Mouse (Mus musculus): Measurements from ENCODE around the gene Gm960.

Gene Gm960

DNA sequence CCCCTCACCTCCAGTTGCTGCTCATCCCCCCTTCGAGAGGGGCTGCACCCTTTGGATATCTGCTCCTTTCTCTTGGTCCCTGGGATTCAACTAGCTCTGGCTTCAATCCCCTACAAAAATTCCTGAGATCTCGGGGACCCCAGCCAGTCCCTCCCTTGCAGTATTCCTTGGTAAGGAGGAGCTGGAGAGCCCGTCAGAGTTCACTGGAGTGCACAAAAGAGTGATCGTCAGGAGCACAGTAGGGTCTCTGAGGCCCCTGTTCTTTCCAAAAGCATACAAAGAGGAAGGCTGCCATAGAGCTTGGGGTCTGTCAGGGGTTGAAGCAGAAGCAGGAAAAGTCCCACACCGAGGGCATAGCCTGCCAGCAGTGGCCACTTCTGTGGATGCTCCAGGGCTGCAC lies 75.7 kb downstream of the Gm960 start:
- DNase-seq: no peak

DNA sequence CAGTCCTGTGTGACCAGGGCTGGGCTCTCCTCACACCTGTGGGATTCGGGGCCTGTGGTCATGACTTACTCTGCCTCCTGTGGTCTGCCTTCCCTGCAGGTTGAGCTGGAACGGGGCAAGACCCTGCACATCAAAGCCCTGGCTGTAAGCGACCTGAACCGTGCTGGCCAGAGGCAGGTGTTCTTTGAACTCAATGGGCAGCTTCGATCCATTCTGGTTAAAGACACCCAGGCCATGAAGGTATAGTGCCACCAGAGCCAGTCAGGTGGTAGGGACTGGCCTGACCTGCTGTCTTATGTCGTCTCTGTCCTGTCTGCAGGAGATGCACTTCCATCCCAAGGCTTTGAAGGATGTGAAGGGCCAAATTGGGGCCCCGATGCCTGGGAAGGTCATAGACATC lies 77.7 kb downstream of the Gm960 start:
- no peak for DNase-seq

DNA sequence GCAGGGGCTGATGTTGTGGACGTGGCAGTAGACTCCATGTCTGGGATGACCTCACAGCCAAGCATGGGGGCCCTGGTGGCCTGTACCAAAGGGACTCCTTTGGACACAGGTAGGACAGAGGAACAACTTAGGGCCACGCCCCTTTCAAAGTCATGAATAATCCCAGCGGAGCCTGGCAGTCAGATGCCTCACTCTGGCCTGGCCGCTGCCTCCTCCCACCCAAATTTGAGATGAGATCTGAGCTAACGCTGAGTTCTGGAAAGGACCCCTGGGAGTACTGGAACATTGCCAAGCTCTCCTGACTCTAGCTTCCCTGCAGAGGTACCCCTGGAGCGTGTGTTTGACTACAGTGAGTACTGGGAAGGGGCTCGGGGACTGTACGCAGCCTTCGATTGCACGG lies 79.0 kb downstream of the Gm960 start:
- DNase-seq: no peak

DNA sequence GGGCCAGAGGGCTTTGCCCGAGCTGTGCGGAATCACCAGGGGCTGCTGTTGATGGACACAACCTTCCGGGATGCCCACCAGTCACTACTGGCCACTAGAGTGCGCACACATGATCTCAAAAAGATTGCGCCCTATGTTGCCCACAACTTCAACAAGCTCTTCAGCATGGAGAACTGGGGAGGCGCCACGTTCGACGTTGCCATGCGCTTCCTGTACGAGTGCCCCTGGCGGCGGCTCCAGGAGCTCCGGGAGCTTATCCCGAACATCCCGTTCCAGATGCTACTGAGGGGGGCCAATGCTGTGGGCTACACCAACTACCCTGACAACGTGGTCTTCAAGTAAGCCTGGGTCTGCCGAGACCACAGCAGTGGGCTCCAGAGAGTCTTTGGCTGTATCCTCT lies 80.3 kb downstream of the Gm960 start:
- DNase-seq: no peak

DNA sequence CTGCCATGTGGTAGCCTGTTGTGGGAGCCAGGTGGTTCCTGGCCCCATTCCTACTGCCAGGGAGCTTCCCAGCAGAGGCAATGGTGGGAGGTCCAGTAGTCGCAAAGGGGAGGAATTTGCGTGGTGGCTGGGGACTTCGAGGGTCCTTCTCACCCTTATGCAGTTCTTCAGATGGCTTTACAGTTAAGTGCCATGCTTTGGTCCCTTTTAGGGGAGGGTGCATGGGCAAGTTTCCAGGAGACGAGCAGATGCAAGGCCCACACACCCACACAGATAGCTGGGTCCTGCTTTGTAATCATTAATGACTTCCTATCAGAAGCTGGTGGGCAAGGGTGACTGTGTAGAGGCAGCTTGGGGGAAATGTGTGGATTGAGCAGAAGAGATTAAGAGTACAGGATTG lies 81.9 kb downstream of the Gm960 start:
- DNase-seq: no peak

DNA sequence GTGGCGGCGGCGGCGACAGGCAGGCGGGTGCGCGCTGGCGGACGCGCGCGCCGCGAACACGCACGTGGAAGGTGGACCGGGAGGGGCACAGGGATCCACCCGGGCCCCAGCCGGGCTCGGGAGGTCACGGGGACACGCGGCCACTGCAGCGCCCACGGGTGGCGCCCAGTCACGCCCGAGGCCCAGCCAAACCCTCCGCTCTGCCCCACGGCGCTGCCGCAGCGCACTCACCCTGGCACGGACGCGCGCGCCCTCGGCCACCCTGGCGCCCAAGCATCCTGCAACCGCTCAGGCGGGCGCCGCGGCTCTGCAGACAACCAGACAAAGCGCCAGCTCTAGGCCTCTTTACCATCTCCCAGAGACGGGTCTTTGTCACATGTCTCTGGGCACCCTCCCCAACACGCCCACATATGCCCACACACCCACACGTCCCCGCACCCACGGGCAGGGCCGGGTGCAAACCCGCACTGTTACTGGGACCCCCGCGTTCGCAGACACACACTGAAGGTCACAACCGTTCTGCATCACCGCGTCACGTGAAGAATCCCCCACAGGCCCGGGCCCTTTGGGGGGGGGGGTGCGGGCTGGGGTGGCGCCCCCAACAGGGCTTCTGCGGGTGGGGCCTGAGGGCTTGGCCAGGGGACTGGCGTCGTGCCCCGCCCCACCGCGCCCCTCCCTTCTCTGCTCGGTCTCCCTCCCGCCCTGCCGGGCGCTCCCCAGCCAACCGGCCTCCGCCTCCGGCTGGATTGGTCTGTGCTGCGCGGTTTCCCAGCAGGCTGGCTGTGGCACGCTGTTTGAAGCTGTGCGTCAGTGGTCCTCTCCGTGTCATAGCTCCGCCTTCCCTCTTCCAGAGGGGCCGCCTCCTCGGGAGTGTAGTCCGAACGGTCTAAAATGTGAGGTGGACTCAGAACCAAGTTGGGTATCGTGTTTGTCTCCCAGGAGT lies 83.0 kb downstream of the Gm960 start, which contains the start of gene Lrfn4:
Gene Lrfn4 (minus strand): TSS at position 517 of the 943 bp plus-strand sequence.
- peak; percentile 74 to 92 for DNase-seq

DNA sequence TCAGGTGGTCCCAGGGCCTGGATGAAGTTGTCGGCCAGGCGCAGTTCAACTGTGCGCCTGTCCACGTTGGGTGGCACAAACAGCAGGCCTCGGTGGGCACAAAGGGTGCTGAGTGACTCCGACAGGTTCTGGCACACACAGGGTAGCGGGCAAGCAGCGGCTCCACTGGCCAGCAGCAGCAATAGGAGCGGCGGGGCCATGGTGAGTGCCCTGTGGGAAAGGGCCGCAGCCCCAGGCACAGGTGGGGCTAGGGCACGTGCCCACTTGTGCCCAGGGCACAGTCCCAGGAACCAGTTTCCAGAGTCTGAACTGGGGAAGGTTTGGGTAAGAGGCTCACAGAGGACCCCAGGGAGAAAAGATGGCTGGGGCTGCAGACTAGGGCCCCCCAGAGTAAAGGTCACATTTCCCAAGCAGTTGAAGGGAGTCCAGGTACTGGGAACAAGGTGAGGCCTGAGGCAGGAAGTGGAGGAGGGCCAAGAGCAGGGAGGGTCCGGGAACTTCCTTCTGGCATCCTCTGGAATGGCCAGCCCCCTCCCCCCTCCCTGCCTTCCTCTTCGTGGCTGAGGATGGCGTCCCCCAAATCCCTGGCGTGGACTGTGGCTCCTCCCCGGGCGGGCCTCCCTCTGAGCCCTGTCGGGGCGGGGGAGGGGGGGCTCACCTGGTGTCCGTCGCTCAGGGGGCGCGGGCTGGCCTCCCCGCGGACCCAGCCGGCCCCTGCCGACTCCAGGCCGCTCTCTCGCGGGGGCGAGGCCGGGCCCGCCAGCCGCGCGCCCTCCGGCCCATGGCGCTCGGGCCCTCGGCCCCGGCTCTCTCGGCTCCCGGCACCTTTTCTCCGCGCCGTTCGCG lies 83.9 kb downstream of the Gm960 start:
- peak in 1 of 2 experiments; percentile 57 for DNase-seq

DNA sequence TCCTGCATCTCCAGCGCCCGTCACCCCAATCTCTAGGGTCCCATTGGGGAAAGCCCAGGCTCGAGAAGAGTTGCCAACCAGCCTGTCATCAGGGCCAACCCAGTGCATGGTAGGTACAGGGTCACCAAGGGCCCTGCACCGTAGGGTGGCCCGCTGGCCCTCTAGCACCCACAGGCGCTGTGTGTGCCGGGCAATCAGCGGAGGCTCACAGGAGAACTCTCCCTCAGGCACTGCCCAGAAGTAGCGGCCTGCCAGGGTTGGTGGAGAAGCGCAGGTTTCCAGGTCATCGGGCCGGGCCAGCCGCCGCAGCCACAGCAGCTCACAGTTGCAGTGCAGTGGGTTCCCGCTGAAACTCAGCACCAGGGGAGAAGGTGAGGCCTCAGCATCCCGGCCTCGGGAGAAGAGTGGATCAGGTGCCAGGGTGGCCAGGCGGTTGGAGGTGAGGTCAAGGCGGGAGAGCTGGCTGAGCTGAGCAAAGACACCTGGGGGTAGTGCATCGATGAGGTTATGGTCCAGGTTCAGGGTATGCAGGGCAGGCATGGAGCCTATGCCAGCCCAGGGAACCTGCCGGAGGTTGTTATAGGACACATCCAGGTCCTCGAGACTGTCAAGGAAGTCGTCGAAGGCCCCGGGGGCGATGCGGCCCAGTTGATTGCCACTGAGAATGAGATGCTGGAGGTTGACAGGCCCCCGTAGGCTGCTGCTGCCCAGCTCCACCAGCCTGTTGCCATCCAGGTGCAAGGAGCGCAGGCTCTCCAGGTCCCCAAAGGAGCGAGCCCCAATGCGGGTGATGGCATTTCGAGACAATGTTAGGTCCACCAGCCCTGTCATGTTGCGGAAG lies 84.8 kb downstream of the Gm960 start:
- DNase-seq: no peak

DNA sequence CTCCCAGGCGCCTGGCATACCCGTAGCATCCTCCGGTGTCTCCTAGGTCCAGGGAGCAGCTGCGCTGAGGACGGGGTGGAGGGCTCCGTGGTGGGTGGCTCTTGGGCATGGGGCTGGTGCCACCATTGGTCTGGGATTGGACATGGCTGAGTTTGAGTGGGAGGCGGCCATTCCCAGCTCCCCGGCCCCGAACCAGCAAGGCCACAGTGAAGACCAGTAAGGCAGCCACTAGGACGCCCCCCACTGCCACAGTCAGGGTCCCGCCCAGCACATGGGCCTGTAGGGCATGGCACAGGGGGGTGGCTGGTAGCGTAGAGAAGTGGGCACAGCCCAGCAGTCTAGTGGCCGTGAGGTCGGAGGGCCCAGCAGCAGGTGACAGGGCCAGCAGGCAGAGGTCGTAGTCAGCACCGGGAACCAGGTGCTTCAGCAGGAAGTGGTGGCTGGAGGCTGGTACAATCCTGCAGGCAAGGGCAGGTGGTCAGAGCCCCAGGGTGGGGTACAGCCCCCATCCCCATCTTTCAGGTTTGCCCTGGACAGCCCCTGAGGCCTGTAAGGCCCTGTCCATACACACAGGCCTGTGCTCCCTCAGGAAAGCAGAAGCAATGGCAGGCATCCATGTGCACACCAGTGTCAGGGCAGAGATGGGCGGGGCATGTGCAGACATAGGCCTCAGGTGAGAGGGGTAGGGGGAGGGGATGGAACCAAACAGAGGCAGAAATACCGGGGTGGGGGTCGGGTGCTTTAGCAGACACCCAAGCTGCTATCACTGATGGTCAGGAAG lies 86.1 kb downstream of the Gm960 start:
- no peak for DNase-seq

DNA sequence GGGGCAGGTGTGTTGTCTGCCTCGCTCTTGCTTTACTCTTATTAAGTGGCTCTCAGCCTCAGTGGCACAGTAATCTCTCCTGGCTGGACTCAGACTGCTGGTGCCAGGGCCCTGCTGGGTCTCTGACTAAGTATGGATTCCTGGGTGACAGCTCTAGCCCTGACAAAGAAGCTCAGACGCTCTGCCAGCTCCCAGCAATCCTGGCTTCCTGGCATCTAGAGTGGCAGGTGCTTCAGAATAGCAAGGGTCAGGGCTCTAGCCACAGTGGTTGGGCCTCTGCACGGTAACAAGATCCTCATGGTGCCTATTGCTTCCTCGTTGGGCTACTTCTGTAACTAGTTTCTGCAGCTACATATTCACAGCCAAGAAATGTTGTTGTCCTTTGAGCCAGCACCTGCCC lies 88.4 kb downstream of the Gm960 start:
- DNase-seq: peak in 1 of 2 experiments; percentile 23

DNA sequence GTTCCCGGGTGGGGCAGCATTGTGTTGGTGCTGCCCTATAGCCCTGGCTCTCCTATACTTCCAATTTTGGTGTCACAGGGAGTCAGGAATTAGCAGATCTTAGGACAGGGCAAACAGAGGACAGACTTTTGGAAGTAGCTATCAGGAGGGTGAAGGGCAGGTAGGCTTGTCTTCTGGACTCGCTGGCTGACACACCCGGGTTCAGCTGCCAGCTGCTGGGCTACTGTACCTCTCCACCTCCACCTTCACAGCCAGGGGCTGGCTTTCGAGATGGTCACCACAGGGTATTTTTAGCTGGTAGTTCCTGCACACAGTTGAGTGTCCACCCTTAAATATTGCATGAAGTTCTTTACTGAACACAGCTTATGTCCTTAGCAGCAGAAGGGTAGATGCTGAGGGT lies 90.0 kb downstream of the Gm960 start:
- no peak for DNase-seq

DNA sequence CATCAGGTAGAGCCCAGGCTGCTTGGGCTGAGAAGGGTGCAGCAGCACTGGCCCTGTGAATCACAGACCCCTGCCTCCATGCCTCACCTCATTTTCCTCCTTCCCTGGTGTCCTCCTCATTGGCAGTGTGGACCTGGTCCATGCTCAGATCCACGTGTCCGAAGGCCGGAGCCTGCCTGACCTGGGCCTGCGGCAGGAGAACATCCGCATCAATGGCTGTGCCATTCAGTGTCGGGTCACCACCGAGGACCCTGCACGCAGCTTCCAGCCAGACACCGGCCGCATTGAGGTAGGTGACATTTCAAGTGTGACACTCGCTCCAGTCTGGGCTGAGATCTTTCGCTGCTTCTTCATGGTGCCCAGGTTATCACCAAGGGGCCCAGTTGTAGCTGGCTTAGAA lies 91.1 kb downstream of the Gm960 start:
- DNase-seq: no peak

DNA sequence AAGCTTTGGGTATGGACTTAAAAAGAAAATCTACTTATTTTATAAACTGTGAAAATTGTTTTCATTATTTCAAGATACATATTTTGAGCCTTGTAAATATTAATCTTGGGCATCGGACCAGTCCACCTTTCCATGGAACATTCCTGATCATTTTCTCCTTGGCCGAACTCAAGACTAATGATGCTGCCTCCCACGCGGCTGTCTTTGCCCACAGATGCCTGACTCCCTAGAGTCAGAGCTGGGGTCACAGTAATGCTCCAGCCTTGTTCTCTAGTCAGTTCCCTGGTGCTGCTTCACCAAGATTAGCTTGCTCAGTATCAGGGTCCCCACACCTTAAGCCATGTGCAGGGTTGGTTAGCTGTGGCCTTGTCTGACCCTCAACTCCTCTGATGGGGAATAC lies 92.8 kb downstream of the Gm960 start:
- no peak for DNase-seq

DNA sequence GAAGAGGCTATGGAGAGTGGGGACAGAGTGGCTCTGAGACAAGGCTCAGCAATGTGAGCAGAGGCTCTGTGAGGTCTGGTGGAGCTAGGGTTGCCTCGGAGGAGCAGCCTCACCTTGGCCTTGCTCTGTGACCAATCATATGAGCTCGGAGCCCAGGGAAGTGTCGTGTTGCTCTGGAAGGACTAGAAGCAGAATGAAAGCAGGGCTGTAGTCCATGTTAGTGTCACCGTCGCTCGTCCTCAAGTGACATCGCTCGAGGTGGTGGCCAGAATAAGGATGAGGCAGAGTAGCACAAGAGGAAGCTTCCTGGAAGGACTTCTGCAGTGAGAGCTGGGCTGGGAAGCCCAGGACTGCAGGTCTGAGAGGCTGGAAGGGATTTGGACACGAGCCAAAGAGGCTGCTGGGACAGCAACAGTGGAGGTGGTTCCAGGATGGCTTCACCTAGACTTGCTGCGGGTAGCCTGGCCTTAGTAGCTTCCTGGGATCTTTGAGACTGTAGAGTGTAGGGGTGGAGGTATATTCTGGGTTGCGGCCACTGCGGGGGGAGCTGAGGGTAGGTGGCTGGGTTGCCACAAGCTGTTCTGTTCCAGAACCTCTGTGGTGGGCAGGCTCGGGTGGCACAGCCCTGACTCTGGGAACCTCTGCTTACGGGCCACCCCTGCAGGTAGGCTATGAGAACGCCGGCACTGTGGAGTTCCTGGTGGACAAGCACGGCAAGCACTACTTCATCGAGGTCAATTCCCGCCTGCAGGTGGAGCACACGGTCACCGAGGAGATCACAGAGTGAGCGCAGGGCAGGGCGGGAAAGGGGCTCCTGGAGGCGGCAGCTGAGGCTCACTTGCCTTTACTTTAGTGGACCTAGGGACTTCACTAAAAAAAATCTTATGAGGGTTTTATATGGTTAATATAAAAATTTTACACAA lies 94.4 kb downstream of the Gm960 start:
- DNase-seq: peak; percentile 76 to 83

DNA sequence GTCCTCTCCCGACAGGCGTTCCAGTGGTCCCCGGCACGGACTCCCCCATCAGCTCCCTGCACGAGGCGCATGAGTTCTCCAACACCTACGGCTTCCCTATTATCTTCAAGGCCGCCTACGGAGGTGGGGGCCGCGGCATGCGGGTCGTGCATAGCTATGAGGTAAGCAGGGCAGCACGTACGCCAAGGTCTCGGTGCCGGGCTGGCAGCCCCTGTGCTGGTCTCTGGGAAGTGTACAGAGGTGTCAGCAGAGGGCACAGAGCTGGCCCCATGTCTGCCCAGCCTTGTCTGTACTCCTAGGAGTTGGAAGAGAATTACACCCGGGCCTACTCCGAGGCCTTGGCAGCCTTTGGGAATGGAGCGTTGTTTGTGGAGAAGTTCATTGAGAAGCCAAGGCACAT lies 96.0 kb downstream of the Gm960 start:
- DNase-seq: peak in 1 of 2 experiments; percentile 33

DNA sequence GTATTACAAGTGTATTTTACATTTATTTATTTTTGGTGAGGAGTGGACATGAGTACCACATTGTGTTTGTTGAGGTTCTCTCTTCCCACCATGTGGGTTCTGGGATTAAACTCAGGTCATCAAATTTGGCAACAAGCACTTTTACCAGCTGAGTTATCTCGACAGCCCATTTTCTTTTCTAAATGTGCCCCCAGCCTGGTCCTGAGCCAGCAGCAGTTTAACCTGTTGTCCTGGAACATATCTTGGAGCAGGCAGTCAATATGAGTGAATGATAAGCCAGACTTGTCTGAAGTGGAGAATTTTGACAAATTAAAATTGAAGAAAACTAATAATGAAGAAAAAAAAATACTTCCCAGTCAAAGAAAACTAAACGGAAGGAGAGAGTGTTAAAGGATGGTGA lies 102.4 kb downstream of the Gm960 start:
- DNase-seq: peak; percentile 49 to 65

DNA sequence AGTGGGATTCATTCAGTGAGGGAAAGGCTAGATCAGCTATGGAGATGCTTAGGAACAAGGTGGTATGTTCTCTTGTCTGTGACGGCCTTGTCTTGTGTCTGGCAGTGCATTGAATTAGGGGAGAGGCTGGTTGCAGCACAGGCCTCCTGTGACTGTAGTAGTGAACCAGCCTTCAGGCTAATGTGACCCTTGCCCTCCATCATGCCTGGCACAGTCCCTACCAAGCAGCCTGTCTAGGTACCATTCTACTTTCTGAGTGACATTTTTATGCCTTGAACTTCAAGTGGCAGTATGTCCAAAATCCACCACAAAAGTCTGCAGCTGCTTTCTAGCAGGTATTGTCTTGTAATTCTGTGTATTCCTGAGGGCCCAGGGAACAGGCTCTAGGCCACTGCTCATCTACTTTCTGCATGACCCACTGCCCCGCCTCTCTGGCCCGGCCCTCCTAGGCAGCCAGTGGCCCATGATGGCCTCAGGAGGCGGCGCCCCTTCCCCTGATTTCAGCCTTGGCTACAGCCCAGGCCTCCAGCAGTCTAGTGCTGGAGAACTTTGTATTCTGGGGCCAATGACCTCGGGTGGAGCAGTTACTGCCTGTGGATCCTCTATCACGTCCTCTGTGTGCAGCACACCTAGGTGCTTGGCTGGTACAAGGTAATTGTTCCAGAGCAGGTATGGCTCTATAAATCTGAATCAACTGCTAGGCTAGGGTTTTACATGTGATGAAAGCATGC lies 104.5 kb downstream of the Gm960 start:
- peak; percentile 82 to 95 for DNase-seq

DNA sequence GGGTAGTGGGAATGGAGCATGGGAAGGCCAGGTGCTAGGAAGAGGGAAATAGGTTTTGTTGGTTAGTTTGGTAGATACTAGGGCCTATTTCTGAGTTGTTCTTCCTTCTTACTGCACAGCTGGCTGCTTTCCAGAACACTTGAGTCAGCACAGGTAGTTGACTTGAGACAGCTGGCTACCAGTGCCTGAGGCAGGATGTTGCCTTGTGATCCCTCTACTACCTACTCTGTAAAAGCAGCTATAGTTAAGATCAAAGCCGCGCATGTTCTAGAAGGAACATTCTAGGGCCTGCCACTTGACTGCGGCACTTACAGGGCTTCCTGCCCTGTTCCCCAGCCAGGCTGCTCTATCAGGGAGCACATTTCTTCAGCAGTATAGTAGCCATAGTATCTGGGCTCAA lies 108.4 kb downstream of the Gm960 start:
- DNase-seq: peak; percentile 57 to 64

DNA sequence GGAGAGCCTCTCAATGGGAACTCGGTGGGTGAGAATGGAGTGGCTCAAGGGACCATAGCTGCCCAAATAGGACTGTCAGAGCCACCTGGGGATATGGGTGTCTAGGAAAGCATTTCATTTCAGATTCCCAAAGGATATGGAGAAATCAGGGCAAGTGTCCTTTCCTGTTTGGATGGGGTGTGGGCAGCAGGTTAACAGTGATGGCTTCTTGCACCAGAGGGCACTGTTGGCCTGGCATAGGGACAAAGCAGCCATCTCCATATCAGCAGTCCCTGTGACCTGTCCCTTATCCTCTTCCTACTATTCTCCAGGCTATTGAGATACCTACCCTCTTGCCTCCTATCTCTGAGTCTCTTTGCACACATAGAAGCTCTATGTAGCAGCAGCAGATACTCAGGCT lies 109.4 kb downstream of the Gm960 start:
- peak in 1 of 2 experiments; percentile 36 for DNase-seq

DNA sequence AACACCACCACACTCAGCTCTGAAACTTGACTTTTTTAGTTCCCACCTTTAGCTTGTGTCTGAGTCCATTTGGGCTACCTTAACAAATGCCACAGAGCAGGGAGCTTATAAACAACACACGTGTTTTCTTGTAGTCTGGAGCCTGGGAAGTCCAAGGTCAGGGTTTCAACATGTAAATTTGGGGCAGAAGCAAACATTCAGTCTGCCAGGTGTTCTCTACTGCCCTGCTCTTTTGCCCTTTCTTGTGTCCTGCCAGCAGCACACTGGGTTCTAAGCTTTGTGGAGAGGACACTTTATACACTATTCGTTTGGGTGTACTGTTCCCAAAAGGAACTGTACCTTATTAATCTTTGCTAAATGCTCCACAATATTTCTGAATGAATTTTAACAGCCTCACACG lies 110.0 kb downstream of the Gm960 start:
- peak in 1 of 2 experiments; percentile 60 for DNase-seq
